Mouse (Mus musculus) bone marrow, adult 2 months (tissue): ENCODE measurements around the gene Fmo1. TPM values are rescaled to one million over a fixed set of nuclear protein-coding genes. Genes with fewer than 3 reads are reported as not detected.

Experiments used
- H3K27ac ChIP-seq: fragments of 200-500 bp; 2 replicates; pipeline ENCODE4 v1.5.1; 2012; ENCODE audit warnings: low read depth, mild to moderate bottlenecking, control low read depth, inconsistent platforms, low read length; ENCODE audit not compliant: control insufficient read depth, poor library complexity, insufficient read depth
- H3K4me1 ChIP-seq: fragments of 200-500 bp; 2 replicates; pipeline ENCODE4 v1.6.1; 2011; ENCODE audit warnings: low read length; ENCODE audit not compliant: control insufficient read depth, insufficient read depth
- H3K4me3 ChIP-seq: fragments of 200-500 bp; replicated peaks from 2 replicates; pipeline ENCODE3; 2011; ENCODE audit warnings: mild to moderate bottlenecking, low read depth, low read length, control low read depth; ENCODE audit not compliant: control insufficient read depth
- CTCF ChIP-seq: fragments of 200-500 bp; IDR thresholded peaks from 2 replicates; pipeline ENCODE4 v1.5.1; 2011; ENCODE audit warnings: low read length, control low read depth; ENCODE audit not compliant: control insufficient read depth, insufficient read depth
- POLR2A ChIP-seq: fragments of 200-500 bp; IDR thresholded peaks from 2 replicates; pipeline ENCODE4 v1.6.1; 2011; ENCODE audit warnings: low read depth, mild to moderate bottlenecking, control low read depth, low read length, borderline replicate concordance; ENCODE audit not compliant: control insufficient read depth
- WGBS: fragments of 180-500 bp; shearing (Covaris S2); methylation state at CpG from one replicate; pipeline ENCODE4 v1.1.7; 2018; 5-methylcytosine and 5-hydroxymethylcytosine counted together
- polyA plus RNA-seq: library from polyadenylated mRNA; stranded (reverse); fragments of >200 nt; gene quantifications from 2 replicates; pipeline ENCODE4 v1.2.4, GENCODE M21; 2011; ENCODE audit warnings: low replicate concordance; ENCODE audit not compliant: missing spikeins, insufficient read depth, insufficient read length

The Fmo1 gene
- 10.4 and 18.0 TPM in 2 replicates for polyA plus RNA-seq

GRCm38 (mm10) chr1:162866280-162866681 lies at the start of gene Fmo1:
TSS of gene Fmo1 (minus strand) at chr1:162866610.
- TF ChIP-seq POLR2A: no peak
- TF ChIP-seq CTCF: no peak
- Histone ChIP-seq H3K4me1 (no peaks in the 10 kb centered on the region), H3K4me3 (no peak within 1 kb of the TSS), H3K27ac (no peak within 1 kb of the TSS)
- 38% methylated on average over 7 of the region's 7 CpGs for WGBS

GRCm38 (mm10) chr1:162914932-162915556 lies 48.6 kb upstream of the Fmo1 start:
- WGBS: 78% methylated on average over 4 of the region's 4 CpGs
- TF ChIP-seq POLR2A (no peak), CTCF (no peak)
- Histone ChIP-seq H3K27ac (no peak overlapping the region), H3K4me3 (no peak overlapping the region), H3K4me1 (no peaks in the 10 kb centered on the region)

- Histone ChIP-seq H3K27ac (no peak overlapping the region), H3K4me1 (no peaks in the 10 kb centered on the region), H3K4me3 (no peak overlapping the region)
- TF ChIP-seq CTCF: no peak
- TF ChIP-seq POLR2A: no peak
These were observed 45.7 kb upstream of the Fmo1 start for GRCm38 (mm10) chr1:162912085-162912484.

- no peaks in the 10 kb centered on the region for H3K4me1 ChIP-seq
- 81% methylated on average over 4 of the region's 4 CpGs for WGBS
- H3K4me3 ChIP-seq: no peak overlapping the region
- TF ChIP-seq CTCF (no peak), POLR2A (no peak)
- no peak overlapping the region for H3K27ac ChIP-seq
These were observed 35.5 kb upstream of the Fmo1 start for GRCm38 (mm10) chr1:162901879-162902278.

GRCm38 (mm10) chr1:162897838-162898811 lies 31.7 kb upstream of the Fmo1 start, which contains the start of gene Fmo2:
TSS of gene Fmo2 (minus strand) at chr1:162898726.
- no peak within 1 kb of the TSS for H3K27ac ChIP-seq
- WGBS: 66% methylated on average over 14 of the region's 14 CpGs
- TF ChIP-seq CTCF: no peak
- no peak for TF ChIP-seq POLR2A
- no peak within 1 kb of the TSS for H3K4me3 ChIP-seq
- no peaks in the 10 kb centered on the region for H3K4me1 ChIP-seq

GRCm38 (mm10) chr1:162895900-162896299 lies 29.5 kb upstream of the Fmo1 start:
- no peaks in the 10 kb centered on the region for H3K4me1 ChIP-seq
- TF ChIP-seq CTCF (peak; percentile 47), POLR2A (no peak)
- 45% methylated on average over 6 of the region's 6 CpGs for WGBS
- no peak overlapping the region for H3K4me3 ChIP-seq
- no peak overlapping the region for H3K27ac ChIP-seq

- H3K27ac ChIP-seq: no peak overlapping the region
- H3K4me1 ChIP-seq: no peaks in the 10 kb centered on the region
- WGBS: 86% methylated on average over 6 of the region's 6 CpGs
- no peak overlapping the region for H3K4me3 ChIP-seq
- TF ChIP-seq POLR2A (no peak), CTCF (no peak)
These were observed 26.6 kb upstream of the Fmo1 start for GRCm38 (mm10) chr1:162893014-162893413.

GRCm38 (mm10) chr1:162891980-162892451 lies 25.6 kb upstream of the Fmo1 start:
- H3K27ac ChIP-seq: no peak overlapping the region
- no peak for TF ChIP-seq POLR2A
- TF ChIP-seq CTCF: no peak
- H3K4me1 ChIP-seq: no peaks in the 10 kb centered on the region
- H3K4me3 ChIP-seq: no peak overlapping the region
- WGBS: 29% methylated on average over 6 of the region's 6 CpGs
